Mouse (Mus musculus) heart, embryonic 10.5 days (tissue): ENCODE data around the gene Sox6. TPM values are rescaled to one million over a fixed set of nuclear protein-coding genes. Genes with fewer than 3 reads are reported as not detected.

Experiments used
- DNase-seq: peaks from one replicate; pipeline ENCODE4 v3.0.0-alpha.2; 2017; ENCODE audit warnings: low spot score
- H3K27ac ChIP-seq: fragments of 300-500 bp; sonication (generic); 2 replicates; pipeline ENCODE4 v1.5.1; 2016; ENCODE audit warnings: mild to moderate bottlenecking
- H3K27me3 ChIP-seq: fragments of 300-500 bp; sonication (generic); 2 replicates; pipeline ENCODE4 v1.6.1; 2016; ENCODE audit warnings: mild to moderate bottlenecking; ENCODE audit not compliant: poor library complexity, insufficient read depth, severe bottlenecking
- H3K36me3 ChIP-seq: fragments of 300-500 bp; sonication (generic); 2 replicates; pipeline ENCODE4 v1.6.1; 2016; ENCODE audit warnings: mild to moderate bottlenecking, moderate library complexity
- H3K4me1 ChIP-seq: fragments of 300-500 bp; sonication (generic); 2 replicates; pipeline ENCODE4 v1.6.1; 2016; ENCODE audit warnings: mild to moderate bottlenecking
- H3K4me3 ChIP-seq: fragments of 300-500 bp; sonication (generic); 2 replicates; pipeline ENCODE4 v1.5.1; 2016; ENCODE audit warnings: mild to moderate bottlenecking, moderate library complexity
- H3K9me3 ChIP-seq: fragments of 300-500 bp; sonication (generic); 2 replicates; pipeline ENCODE4 v1.6.1; 2016; ENCODE audit warnings: mild to moderate bottlenecking, moderate library complexity
- WGBS: fragments of 180-500 bp; shearing (Covaris S2); methylation state at CpG from one replicate; pipeline ENCODE4 v1.1.7; 2016; 5-methylcytosine and 5-hydroxymethylcytosine counted together
- polyA plus RNA-seq: library from polyadenylated mRNA; unstranded; fragments of >200 nt; fragmentation: Nextera tagmentation; extraction: Ambion mirVana; gene quantifications from 2 replicates; pipeline ENCODE4 v1.2.1, GENCODE M21; 2016

Sox6 gene
- polyA plus RNA-seq, 1 experiment from 2014 or later: 30.9 TPM

- H3K4me1 ChIP-seq: peaks cover 25% of the 10 kb centered on the region
- H3K9me3 ChIP-seq: no peaks in the 10 kb centered on the region
- H3K27ac ChIP-seq: no peak overlapping the region
- WGBS: 45% methylated on average over 5 of the region's 5 CpGs
- no peak for DNase-seq
- H3K4me3 ChIP-seq: no peak overlapping the region
- H3K36me3 ChIP-seq: no peaks in the 10 kb centered on the region
- H3K27me3 ChIP-seq: no peaks in the 10 kb centered on the region
Observed at GRCm38 (mm10) chr7:115903931-115904797, 134.4 kb downstream of the Sox6 start.

GRCm38 (mm10) chr7:115903368-115903767 is 135.2 kb downstream of the Sox6 start:
- no peak for DNase-seq
- Histone ChIP-seq H3K4me3 (no peak overlapping the region), H3K27ac (peak overlapping the region; percentile 29; the same call in 1 of the 2 replicates), H3K4me1 (peaks cover 25% of the 10 kb centered on the region), H3K36me3 (no peaks in the 10 kb centered on the region), H3K27me3 (no peaks in the 10 kb centered on the region), H3K9me3 (no peaks in the 10 kb centered on the region)
- WGBS: 75% methylated on average over 1 of the region's 1 CpGs

- no peak for DNase-seq
- H3K4me1 ChIP-seq: peaks cover 23% of the 10 kb centered on the region
- no peaks in the 10 kb centered on the region for H3K36me3 ChIP-seq
- H3K27me3 ChIP-seq: no peaks in the 10 kb centered on the region
- H3K27ac ChIP-seq: no peak overlapping the region
- H3K9me3 ChIP-seq: no peaks in the 10 kb centered on the region
- 77% methylated on average over 6 of the region's 6 CpGs for WGBS
- no peak overlapping the region for H3K4me3 ChIP-seq
Observed at GRCm38 (mm10) chr7:115895831-115896230, 142.8 kb downstream of the Sox6 start.

GRCm38 (mm10) chr7:115895028-115895671 is 143.4 kb downstream of the Sox6 start:
- Histone ChIP-seq H3K27ac (no peak overlapping the region), H3K27me3 (no peaks in the 10 kb centered on the region), H3K9me3 (no peaks in the 10 kb centered on the region), H3K4me3 (no peak overlapping the region), H3K4me1 (peaks cover 22% of the 10 kb centered on the region), H3K36me3 (no peaks in the 10 kb centered on the region)
- 76% methylated on average over 4 of the region's 4 CpGs for WGBS
- DNase-seq: no peak

- no peak for DNase-seq
- no peaks in the 10 kb centered on the region for H3K27me3 ChIP-seq
- H3K27ac ChIP-seq: no peak overlapping the region
- no peaks in the 10 kb centered on the region for H3K36me3 ChIP-seq
- no peaks in the 10 kb centered on the region for H3K9me3 ChIP-seq
- 76% methylated on average over 3 of the region's 3 CpGs for WGBS
- peaks cover 22% of the 10 kb centered on the region for H3K4me1 ChIP-seq
- H3K4me3 ChIP-seq: no peak overlapping the region
Observed at GRCm38 (mm10) chr7:115891482-115891881, 147.1 kb downstream of the Sox6 start.

GRCm38 (mm10) chr7:115889926-115890325 is 148.7 kb downstream of the Sox6 start:
- H3K4me3 ChIP-seq: no peak overlapping the region
- H3K27me3 ChIP-seq: no peaks in the 10 kb centered on the region
- 87% methylated on average over 7 of the region's 7 CpGs for WGBS
- peaks cover 15% of the 10 kb centered on the region for H3K4me1 ChIP-seq
- no peak overlapping the region for H3K27ac ChIP-seq
- DNase-seq: no peak
- no peaks in the 10 kb centered on the region for H3K36me3 ChIP-seq
- no peaks in the 10 kb centered on the region for H3K9me3 ChIP-seq

GRCm38 (mm10) chr7:115888561-115888960 is 150.0 kb downstream of the Sox6 start:
- H3K4me3 ChIP-seq: no peak overlapping the region
- H3K27me3 ChIP-seq: no peaks in the 10 kb centered on the region
- H3K27ac ChIP-seq: no peak overlapping the region
- no peak for DNase-seq
- no peaks in the 10 kb centered on the region for H3K36me3 ChIP-seq
- 81% methylated on average over 1 of the region's 1 CpGs for WGBS
- H3K9me3 ChIP-seq: no peaks in the 10 kb centered on the region
- peaks cover 2% of the 10 kb centered on the region for H3K4me1 ChIP-seq

GRCm38 (mm10) chr7:115888120-115888519 is 150.5 kb downstream of the Sox6 start:
- Histone ChIP-seq H3K4me1 (no peaks in the 10 kb centered on the region), H3K9me3 (no peaks in the 10 kb centered on the region), H3K36me3 (no peaks in the 10 kb centered on the region), H3K27me3 (no peaks in the 10 kb centered on the region), H3K4me3 (no peak overlapping the region), H3K27ac (no peak overlapping the region)
- 61% methylated on average over 7 of the region's 7 CpGs for WGBS
- DNase-seq: no peak

- Histone ChIP-seq H3K36me3 (no peaks in the 10 kb centered on the region), H3K4me1 (peaks cover 7% of the 10 kb centered on the region; the same call in 1 of the 2 replicates), H3K27ac (no peak overlapping the region), H3K9me3 (no peaks in the 10 kb centered on the region), H3K27me3 (no peaks in the 10 kb centered on the region), H3K4me3 (no peak overlapping the region)
- WGBS: 63% methylated on average over 2 of the region's 2 CpGs
- DNase-seq: no peak
Observed at GRCm38 (mm10) chr7:115872903-115873302, 165.7 kb downstream of the Sox6 start.

GRCm38 (mm10) chr7:115868504-115868903 is 170.1 kb downstream of the Sox6 start:
- no peaks in the 10 kb centered on the region for H3K9me3 ChIP-seq
- H3K27ac ChIP-seq: no peak overlapping the region
- H3K4me3 ChIP-seq: no peak overlapping the region
- DNase-seq: no peak
- H3K4me1 ChIP-seq: peaks cover 24% of the 10 kb centered on the region
- H3K27me3 ChIP-seq: no peaks in the 10 kb centered on the region
- no peaks in the 10 kb centered on the region for H3K36me3 ChIP-seq
- 75% methylated on average over 2 of the region's 2 CpGs for WGBS

GRCm38 (mm10) chr7:115867518-115868270 is 170.9 kb downstream of the Sox6 start:
- H3K4me3 ChIP-seq: no peak overlapping the region
- peaks cover 24% of the 10 kb centered on the region for H3K4me1 ChIP-seq
- H3K36me3 ChIP-seq: no peaks in the 10 kb centered on the region
- no peaks in the 10 kb centered on the region for H3K9me3 ChIP-seq
- no peak for DNase-seq
- WGBS: 46% methylated on average over 10 of the region's 10 CpGs
- no peaks in the 10 kb centered on the region for H3K27me3 ChIP-seq
- H3K27ac ChIP-seq: no peak overlapping the region

GRCm38 (mm10) chr7:115866698-115867500 is 171.7 kb downstream of the Sox6 start:
- H3K27ac ChIP-seq: peak overlapping the region; percentile 67; the same call in 1 of the 2 replicates
- H3K9me3 ChIP-seq: no peaks in the 10 kb centered on the region
- H3K36me3 ChIP-seq: no peaks in the 10 kb centered on the region
- H3K4me1 ChIP-seq: peaks cover 24% of the 10 kb centered on the region
- DNase-seq: no peak
- H3K4me3 ChIP-seq: no peak overlapping the region
- H3K27me3 ChIP-seq: no peaks in the 10 kb centered on the region
- 47% methylated on average over 9 of the region's 9 CpGs for WGBS
